Mouse (Mus musculus): ENCODE measurements around the gene Pank1.
A peak's percentile ranks its signal among the peaks of the same experiment; 100 is the strongest.

The Pank1 gene

DNA sequence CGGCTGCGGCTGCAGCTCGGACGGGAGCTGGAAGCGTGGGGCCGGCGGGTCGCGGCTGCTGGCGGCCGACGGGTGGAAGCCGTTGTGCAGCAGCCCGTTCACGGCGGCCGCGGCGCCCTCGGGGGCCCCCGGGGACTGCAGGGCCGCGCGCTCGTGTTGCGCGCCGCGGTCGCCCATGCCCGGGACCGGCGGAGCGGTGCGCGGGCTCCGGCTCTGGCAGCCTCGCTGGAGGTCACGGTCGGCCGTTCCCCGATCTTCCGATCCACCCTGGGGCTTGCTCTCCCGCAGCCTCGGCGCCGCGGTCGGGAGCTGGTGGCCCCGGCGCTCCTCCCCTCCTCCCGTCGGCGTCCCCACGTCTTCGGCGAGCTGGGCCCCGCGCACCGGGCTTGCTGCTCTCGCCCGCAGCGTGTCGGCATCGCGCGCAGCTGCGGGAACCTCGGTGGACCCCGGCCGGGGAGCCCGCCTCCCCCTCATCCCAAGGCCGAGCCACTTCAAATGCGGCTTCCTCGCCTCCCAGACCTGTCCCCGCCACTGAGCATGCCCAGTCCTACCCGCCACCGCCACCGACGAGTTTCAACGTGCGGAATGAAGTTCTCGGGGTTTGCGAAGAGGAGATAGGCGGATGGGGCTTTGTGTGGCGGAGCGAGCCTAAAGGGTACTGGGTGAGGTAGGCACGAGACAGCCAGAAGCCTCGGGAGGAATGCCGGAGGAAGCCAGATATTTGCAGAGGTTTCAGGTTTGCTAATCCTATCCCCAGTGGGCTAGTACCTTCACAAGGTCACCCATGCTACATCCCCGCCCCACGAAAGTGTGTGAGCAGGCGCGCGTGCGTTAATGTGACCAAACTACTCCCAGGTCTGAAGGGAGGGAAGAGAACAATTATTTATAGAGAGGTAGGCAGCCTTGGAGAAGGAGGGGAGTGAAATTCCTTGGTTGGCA, at the start of gene Pank1:
Pank1 (minus strand) TSS at position 853 of the 939 bp plus-strand sequence.
- peak; percentile 51 for DNase-seq (ENCODE audit: low read depth, low spot score)

DNA sequence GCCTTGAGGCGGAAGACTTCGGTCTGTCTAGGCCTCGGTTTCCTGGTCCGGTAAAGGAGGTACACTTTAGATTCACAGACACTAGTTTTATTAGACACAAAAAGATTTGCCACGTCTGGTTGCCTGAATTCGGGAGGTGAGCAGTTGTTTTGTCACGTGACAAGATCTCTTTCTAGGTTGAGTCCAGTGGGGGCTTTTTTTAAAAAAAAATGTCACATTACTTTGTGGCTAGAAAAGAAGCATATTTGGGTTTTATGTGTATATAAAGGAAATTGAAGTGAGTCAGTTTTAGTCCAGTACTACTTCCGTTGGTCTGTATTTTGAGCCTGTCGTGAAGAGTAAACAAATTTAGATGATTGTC, 43.3 kb upstream of the Pank1 start:
- no peak for DNase-seq (ENCODE audit: low read depth, low spot score)

GRCm38 (mm10) chr19:34921652-34922602, 42.7 kb upstream of the Pank1 start, which contains the start of gene Kif20b:
Gene Kif20b, plus strand, starts transcription at chr19:34922361.
- DNase-seq (ENCODE audit: low read depth, low spot score): peak; percentile 70

DNA sequence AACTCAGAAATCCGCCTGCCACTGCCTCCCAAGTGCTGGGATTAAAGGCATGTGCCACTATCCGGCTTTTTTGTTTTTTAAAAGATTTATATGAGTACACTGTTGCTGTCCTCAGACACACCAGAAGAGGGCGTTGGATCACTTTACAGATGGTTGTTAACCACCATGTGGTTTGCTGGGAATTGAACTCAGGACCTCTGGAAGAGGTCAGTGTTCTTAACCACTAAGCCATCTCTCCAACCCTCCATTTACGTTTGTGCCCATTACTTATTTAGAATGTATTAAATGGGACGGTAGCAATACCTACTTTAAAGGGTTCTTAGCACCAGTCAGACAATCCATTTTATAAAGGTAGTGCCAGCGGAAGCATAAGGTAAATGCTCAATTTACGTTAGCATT, 42.0 kb upstream of the Pank1 start:
- no peak for DNase-seq (ENCODE audit: low read depth, low spot score)

DNA sequence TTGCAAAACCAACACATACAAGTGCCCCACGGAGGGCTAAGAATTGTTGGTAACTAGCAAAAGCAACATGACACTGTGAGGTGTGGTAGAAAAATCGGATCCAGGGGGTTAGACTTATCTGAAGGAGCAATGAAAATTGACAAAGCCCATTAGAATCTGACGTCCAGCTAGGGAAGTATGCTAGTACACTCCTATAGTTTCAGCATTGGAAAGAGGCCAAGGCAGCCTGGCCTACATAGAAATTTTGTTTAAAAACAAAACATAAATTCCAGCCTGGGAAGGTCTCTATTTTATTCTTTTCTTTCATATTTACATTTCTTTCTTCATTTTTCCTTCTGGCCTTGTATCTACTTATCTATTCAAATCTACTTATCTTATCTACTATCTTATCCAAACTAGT, 41.3 kb upstream of the Pank1 start:
- DNase-seq (ENCODE audit: low read depth, low spot score): no peak

GRCm38 (mm10) chr19:34920066-34920465, 40.8 kb upstream of the Pank1 start:
- DNase-seq (ENCODE audit: low read depth, low spot score): no peak

DNA sequence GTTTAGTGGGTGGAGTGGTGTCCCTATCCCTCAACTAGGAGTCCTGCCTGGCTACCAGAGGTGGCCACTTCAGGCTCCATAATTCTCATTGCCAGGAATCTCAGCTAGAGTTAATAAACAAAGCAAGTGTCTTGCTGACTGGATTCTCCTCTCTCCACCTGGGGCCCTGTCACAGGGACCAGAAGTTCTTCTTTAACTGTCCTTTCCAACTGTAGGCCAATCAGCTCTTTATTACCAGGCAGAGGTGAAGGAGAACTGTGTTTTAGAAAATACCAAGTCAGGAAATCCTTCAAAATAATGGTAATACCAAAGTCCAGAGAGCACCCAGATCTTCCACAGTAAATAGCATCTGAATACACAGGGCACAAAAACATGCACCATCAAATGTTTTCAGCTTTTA, 33.1 kb upstream of the Pank1 start:
- DNase-seq (ENCODE audit: low read depth, low spot score): no peak

DNA sequence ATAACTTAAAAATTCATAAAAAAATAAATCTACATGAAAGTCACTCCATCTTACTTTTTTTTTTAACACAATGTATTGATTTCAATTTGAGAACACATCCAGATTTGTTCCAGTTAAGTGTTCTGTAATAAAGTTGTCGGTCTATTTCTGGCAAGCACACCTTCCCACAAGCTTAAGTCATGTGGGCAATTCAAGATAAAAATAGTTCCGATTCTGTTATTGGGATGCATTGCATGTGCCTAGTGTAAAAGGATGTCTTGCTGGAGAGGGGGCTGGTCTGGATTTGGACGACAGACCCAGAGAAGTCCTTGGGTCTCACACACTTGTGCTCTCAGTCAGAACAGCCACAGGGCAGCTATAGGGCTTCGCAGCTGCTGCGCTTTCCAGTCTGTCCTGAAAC, 27.5 kb upstream of the Pank1 start:
- DNase-seq (ENCODE audit: low read depth, low spot score): no peak

DNA sequence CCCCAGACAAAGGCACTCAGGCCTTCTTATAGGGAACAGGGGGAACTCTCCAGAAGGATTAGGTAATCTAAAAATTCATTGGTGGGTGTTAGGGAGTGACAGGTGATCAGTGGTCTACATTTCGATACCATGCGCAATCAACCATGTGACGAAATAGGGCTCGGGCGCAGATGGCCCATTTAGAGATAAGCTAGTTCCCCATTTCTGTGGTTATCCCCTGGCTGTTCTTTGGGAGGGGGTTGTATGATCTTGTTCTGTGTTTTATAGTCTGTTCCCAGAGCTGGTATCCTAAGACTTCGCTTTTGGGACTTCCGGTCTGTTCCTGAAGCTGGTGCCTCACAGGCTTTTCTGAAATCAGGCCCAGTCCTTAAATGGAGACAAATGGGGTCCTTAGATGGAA, 26.2 kb upstream of the Pank1 start:
- no peak for DNase-seq (ENCODE audit: low read depth, low spot score)

- DNase-seq (ENCODE audit: low read depth, low spot score): no peak
Observed at GRCm38 (mm10) chr19:34904032-34904431, 24.8 kb upstream of the Pank1 start.

DNA sequence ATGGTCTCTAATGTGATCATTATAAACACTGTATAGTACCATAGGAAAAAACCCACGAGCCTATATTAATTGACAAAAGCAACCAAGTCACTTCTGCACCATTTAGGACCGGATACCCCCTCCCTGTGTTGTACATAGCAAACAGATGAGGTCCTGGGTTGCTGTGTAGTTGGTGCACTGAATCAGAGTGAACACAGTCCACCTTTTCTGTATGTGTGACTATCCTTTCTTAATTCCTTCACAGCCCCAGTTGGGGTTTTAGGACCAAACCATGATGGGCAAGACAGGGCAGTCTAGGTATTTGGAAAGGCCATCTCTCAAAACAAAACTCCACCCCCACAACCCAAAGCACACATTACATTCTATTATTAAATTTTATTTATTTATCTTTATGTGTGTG, 22.5 kb upstream of the Pank1 start:
- no peak for DNase-seq (ENCODE audit: low read depth, low spot score)

DNA sequence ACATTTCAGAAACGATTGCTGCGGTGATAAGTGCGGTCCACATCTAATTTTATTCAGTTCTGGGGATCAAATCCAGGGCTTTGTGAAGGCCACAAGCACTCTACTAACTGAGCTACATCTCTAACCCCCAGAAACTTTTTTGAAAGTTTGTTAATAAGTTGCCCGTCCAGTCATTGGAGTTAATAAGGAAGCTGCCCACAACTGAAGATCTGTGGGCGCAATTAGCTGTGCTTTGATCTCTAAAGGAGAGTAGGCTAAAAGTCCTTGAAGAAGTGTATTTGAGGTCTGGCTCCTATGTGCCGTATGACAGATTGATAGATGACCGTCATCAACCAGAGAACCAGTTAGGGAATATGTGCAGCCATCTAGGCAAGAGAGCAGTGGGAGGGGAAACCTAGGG, 22.0 kb upstream of the Pank1 start:
- DNase-seq (ENCODE audit: low read depth, low spot score): no peak

DNA sequence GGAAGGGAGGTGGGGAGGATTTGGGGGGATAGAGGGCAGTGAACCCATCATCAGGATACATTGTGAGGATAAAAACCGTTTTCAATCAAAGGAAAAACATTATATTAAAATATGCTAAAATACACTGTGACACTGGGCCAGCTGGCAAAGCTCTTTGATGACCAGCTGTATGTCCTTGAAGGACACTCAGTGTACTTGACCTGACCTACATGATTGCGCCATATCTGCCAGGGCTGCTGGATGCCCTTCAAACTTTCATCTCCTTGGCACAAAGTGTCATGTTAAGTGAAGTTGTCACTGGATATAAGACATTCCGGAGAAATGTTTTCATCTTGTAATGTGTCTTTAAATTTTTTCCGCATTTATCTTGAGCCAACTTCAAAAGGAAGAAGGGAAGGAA, 19.7 kb upstream of the Pank1 start:
- no peak for DNase-seq (ENCODE audit: low read depth, low spot score)

DNA sequence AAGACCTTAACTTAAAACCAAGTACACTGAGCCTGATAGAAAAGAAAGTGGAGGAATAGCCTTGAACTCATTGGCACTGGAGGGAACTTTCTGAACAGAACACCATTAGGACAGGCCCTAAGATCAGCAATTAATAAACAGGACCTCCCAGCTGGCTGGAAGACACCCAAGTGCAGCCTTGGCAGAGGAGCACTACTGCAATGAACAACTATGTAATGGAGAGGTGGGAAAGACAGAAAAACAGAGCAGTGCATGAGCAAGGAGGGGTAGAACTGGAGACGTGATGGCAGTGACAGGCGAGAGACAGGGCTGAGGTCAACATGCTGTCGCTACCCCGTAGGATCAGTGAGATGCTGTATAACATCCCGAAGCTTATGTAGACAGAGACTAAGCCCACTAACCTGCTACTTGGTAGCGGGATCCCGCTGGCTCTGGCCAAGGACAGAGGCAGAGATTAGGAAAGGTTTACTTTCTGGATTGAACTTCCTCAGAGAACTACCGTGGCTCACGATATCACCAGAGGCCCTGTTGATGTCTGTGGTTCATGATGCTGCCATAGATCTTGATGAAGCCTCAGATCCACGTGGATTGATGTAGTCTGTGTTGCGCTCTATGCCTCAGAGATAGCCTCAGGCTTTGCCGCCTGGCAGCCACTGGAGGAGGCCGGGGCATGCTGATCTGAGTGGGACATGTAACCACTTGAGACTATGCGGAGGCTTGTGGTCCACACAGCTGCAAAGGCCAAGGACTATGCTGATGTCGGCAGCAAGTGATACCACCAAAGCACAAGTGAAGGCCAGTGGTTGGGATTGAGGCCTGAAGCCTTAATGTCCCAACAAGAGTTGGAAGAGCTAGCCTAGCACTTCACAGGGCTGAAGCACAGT, 18.1 kb upstream of the Pank1 start:
- DNase-seq (ENCODE audit: low read depth, low spot score): no peak

DNA sequence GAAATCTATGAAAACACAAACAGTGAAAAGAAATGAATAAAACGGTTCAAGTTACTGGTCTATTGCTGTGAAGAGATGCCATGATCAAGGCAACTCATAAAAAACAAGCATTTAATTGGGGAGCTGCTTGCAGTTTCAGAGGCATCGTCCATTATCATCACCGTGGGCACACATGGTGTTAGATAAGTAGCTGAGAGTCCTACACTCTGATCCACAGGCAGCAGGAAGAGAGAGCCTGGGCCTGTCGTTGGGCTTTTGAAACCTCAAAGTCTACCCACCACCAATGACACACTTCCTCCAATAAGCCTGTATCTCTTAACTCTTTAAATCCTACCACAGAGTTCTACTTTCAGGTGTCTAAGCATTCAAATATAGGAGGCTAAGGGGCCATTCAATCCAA, 15.8 kb upstream of the Pank1 start:
- DNase-seq (ENCODE audit: low read depth, low spot score): no peak

GRCm38 (mm10) chr19:34891590-34891989, 12.3 kb upstream of the Pank1 start:
- no peak for DNase-seq (ENCODE audit: low read depth, low spot score)

GRCm38 (mm10) chr19:34890981-34891380, 11.7 kb upstream of the Pank1 start:
- DNase-seq (ENCODE audit: low read depth, low spot score): no peak

GRCm38 (mm10) chr19:34886324-34886723, 7.1 kb upstream of the Pank1 start:
- DNase-seq (ENCODE audit: low read depth, low spot score): no peak

DNA sequence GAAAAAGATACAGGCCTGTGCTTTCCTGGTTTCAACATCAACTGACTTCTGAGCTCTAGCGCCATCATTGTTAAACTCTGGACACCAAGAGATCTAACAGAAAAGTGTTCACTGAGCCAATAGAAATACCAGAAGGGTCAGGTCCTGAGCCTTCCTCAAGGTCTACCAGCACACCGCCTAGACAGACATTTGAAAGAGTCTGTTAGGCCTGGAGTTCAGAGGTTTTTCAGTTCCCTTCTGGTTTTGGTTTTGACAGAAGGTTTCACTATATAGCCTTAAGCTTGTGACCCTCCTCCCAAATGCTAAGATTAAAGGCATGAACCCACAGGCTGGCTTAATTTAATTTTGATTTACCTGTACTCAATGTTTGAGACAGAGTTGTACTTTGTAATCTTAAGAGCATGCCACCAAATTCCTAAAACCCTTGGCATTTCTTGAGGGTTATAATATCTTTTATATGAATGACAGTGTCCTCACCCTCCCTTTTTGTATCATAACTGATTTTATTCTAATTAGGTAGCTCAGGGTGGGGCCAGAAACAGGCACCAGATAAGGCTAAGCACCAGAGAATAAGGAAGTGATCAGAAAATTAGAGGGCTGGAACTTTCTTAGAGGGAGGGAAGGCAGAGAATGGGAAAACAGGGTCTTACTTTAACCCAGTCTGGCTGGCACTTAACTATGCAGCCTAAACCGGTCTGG, 4.4 kb upstream of the Pank1 start:
- DNase-seq (ENCODE audit: low read depth, low spot score): no peak

GRCm38 (mm10) chr19:34882443-34882842, 3.2 kb upstream of the Pank1 start:
- DNase-seq (ENCODE audit: low read depth, low spot score): no peak

DNA sequence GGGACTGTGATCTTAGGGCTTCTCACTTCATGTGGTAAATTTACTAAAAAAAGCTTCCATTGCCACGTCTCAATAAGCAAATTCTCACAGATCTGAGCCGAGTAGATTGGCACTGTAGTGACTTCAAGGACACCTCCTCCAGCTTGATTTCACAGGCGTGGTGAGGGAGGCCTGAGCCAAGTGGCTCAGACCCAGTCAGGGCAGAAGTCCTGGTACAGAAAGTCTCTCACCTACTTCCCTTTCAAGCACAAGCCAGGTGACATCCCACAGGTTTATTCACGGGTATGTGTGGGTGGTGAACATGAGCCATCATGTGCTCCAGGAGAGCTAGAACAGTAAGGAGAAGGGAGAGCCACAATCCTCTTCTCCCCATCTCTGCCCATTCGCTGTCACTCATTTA, 1.9 kb upstream of the Pank1 start:
- DNase-seq (ENCODE audit: low read depth, low spot score): no peak
